Mouse (Mus musculus): ENCODE measurements around the gene Slc39a13. TPM values are rescaled to one million over a fixed set of nuclear protein-coding genes. Genes with fewer than 3 reads are reported as not detected.
"Not testable (repeated sequence)": the region's sequence is repeated elsewhere in the genome, so short reads cannot be mapped to it uniquely, and the experiment has no call there.

The Slc39a13 gene
- polyA plus RNA-seq, 2 experiments, result 8.4 to 11.2 TPM

GRCm38 (mm10) chr2:91053181-91053933, 16.9 kb downstream of the Slc39a13 start:
- Histone ChIP-seq H3K9me3 (ENCODE audit: control insufficient read depth, low read length) (no peaks in the 10 kb centered on the region), H3K4me1 (replicated peaks; ENCODE audit: control insufficient read depth in 2 of 2, insufficient read depth in 2 of 2, low read length in 1 of 2) (peaks cover 6 to 18% of the 10 kb centered on the region in 2 experiments), H3K36me3 (replicated peaks; ENCODE audit: control insufficient read depth, insufficient read depth, low read depth) (peaks cover 30% of the 10 kb centered on the region), H3K27me3 (ENCODE audit: control insufficient read depth, insufficient read depth, low read length) (no peaks in the 10 kb centered on the region), H3K27ac (peak overlapping the region; percentile 62), H3K9ac (replicated peaks) (peak overlapping the region; percentile 90), H3K4me2 (ENCODE audit: low read depth) (peak overlapping the region; percentile 74), H3K4me3 (ENCODE audit: insufficient read depth in 1 of 2, low read depth in 2 of 2, low read length in 2 of 2) (peak overlapping the region; percentile 81 to 93)
- WGBS (ENCODE audit: insufficient replicate concordance), result 1% methylated on average over 6 of the region's 6 CpGs
- TF ChIP-seq EP300 (IDR thresholded peaks at IDR 0.05; ENCODE audit: low read depth) (no peak), CTCF (IDR thresholded peaks at IDR 0.05; ENCODE audit: low read depth) (no peak)
- DNase-seq (ENCODE audit: low read depth in 3 of 3, low spot score in 3 of 3) (no peak), ATAC-seq (ENCODE audit: insufficient read depth) (peak; percentile 21; the same call in 1 of the 2 replicates)

- no peaks in the 10 kb centered on the region for H3K9me3 ChIP-seq (ENCODE audit: control insufficient read depth, low read length)
- H3K36me3 ChIP-seq (replicated peaks; ENCODE audit: control insufficient read depth, insufficient read depth, low read depth), result peaks cover 26% of the 10 kb centered on the region
- 32% methylated on average over 2 of the region's 2 CpGs for WGBS (ENCODE audit: insufficient replicate concordance)
- ATAC-seq (ENCODE audit: insufficient read depth), result no peak
- DNase-seq (ENCODE audit: low read depth in 3 of 3, low spot score in 3 of 3), result no peak
- H3K4me2 ChIP-seq (ENCODE audit: low read depth), result peak overlapping the region; percentile 74
- no peaks in the 10 kb centered on the region for H3K27me3 ChIP-seq (ENCODE audit: control insufficient read depth, insufficient read depth, low read length)
- H3K4me1 ChIP-seq (replicated peaks; ENCODE audit: control insufficient read depth in 2 of 2, insufficient read depth in 2 of 2, low read length in 1 of 2), result peaks cover 6 to 18% of the 10 kb centered on the region in 2 experiments
- H3K27ac ChIP-seq, result no peak overlapping the region
- peak overlapping the region in 1 of 2 experiments; percentile 81; a peak in 1 of 4 replicates for H3K4me3 ChIP-seq (ENCODE audit: insufficient read depth in 1 of 2, low read depth in 2 of 2, low read length in 2 of 2)
- TF ChIP-seq CTCF (IDR thresholded peaks at IDR 0.05; ENCODE audit: low read depth) (no peak; the same call in 1 of the 2 replicates), EP300 (IDR thresholded peaks at IDR 0.05; ENCODE audit: low read depth) (no peak)
- no peak overlapping the region for H3K9ac ChIP-seq (replicated peaks)
These were observed 17.5 kb downstream of the Slc39a13 start for GRCm38 (mm10) chr2:91052752-91053151.

- H3K4me2 ChIP-seq (ENCODE audit: low read depth), result no peak overlapping the region
- WGBS (ENCODE audit: insufficient replicate concordance), result 33% methylated on average over 3 of the region's 3 CpGs
These were observed 18.3 kb downstream of the Slc39a13 start for GRCm38 (mm10) chr2:91051917-91052316.

GRCm38 (mm10) chr2:91047359-91047758, 22.9 kb downstream of the Slc39a13 start:
- no peaks in the 10 kb centered on the region for H3K36me3 ChIP-seq (replicated peaks; ENCODE audit: control insufficient read depth, insufficient read depth, low read depth)
- ATAC-seq (ENCODE audit: insufficient read depth) (no peak), DNase-seq (ENCODE audit: low read depth in 3 of 3, low spot score in 3 of 3) (no peak)
- no peak overlapping the region for H3K27ac ChIP-seq
- TF ChIP-seq CTCF (IDR thresholded peaks at IDR 0.05; ENCODE audit: low read depth) (no peak), EP300 (IDR thresholded peaks at IDR 0.05; ENCODE audit: low read depth) (no peak)
- no peaks in the 10 kb centered on the region for H3K27me3 ChIP-seq (ENCODE audit: control insufficient read depth, insufficient read depth, low read length)
- no peak overlapping the region for H3K9ac ChIP-seq (replicated peaks)
- no peak overlapping the region for H3K4me3 ChIP-seq (ENCODE audit: insufficient read depth in 1 of 2, low read depth in 2 of 2, low read length in 2 of 2)
- no peak overlapping the region for H3K4me2 ChIP-seq (ENCODE audit: low read depth)
- H3K4me1 ChIP-seq (replicated peaks; ENCODE audit: control insufficient read depth in 2 of 2, insufficient read depth in 2 of 2, low read length in 1 of 2), result peaks cover 0 to 14% of the 10 kb centered on the region in 2 experiments; a peak in 3 of 4 replicates
- WGBS (ENCODE audit: insufficient replicate concordance), result 66% methylated on average over 9 of the region's 9 CpGs
- no peaks in the 10 kb centered on the region for H3K9me3 ChIP-seq (ENCODE audit: control insufficient read depth, low read length)

More at GRCm38 (mm10) chr2:91051917-91052316, 18.3 kb downstream of the Slc39a13 start:
- TF ChIP-seq CTCF (IDR thresholded peaks at IDR 0.05; ENCODE audit: low read depth) (no peak), EP300 (IDR thresholded peaks at IDR 0.05; ENCODE audit: low read depth) (no peak)
- Histone ChIP-seq H3K9me3 (ENCODE audit: control insufficient read depth, low read length) (no peaks in the 10 kb centered on the region), H3K27ac (peak overlapping the region; percentile 11; the same call in 1 of the 2 replicates), H3K9ac (replicated peaks) (peak overlapping the region; percentile 7; the same call in 1 of the 2 replicates), H3K27me3 (ENCODE audit: control insufficient read depth, insufficient read depth, low read length) (no peaks in the 10 kb centered on the region), H3K4me3 (ENCODE audit: insufficient read depth in 1 of 2, low read depth in 2 of 2, low read length in 2 of 2) (no peak overlapping the region), H3K4me1 (replicated peaks; ENCODE audit: control insufficient read depth in 2 of 2, insufficient read depth in 2 of 2, low read length in 1 of 2) (peaks cover 6 to 18% of the 10 kb centered on the region in 2 experiments), H3K36me3 (replicated peaks; ENCODE audit: control insufficient read depth, insufficient read depth, low read depth) (peaks cover 17% of the 10 kb centered on the region)
- DNase-seq (ENCODE audit: low read depth in 3 of 3, low spot score in 3 of 3) (no peak), ATAC-seq (ENCODE audit: insufficient read depth) (no peak)

GRCm38 (mm10) chr2:91045805-91046204, 24.4 kb downstream of the Slc39a13 start:
- H3K27ac ChIP-seq; H3K4me2 ChIP-seq (ENCODE audit: low read depth); H3K4me3 ChIP-seq (ENCODE audit: insufficient read depth in 1 of 2, low read depth in 2 of 2, low read length in 2 of 2); H3K4me1 ChIP-seq (replicated peaks; ENCODE audit: control insufficient read depth in 2 of 2, insufficient read depth in 2 of 2, low read length in 1 of 2); H3K9ac ChIP-seq (replicated peaks); DNase-seq (ENCODE audit: low read depth in 3 of 3, low spot score in 3 of 3); H3K9me3 ChIP-seq (ENCODE audit: control insufficient read depth, low read length); H3K36me3 ChIP-seq (replicated peaks; ENCODE audit: control insufficient read depth, insufficient read depth, low read depth); H3K27me3 ChIP-seq (ENCODE audit: control insufficient read depth, insufficient read depth, low read length): not testable (repeated sequence)
- WGBS (ENCODE audit: insufficient replicate concordance), result 31% methylated on average over 1 of the region's 1 CpGs
- peak; percentile 77 for ATAC-seq (ENCODE audit: insufficient read depth)
- peak; percentile 29; the same call in 1 of the 2 replicates for TF ChIP-seq EP300 (IDR thresholded peaks at IDR 0.05; ENCODE audit: low read depth)
